Mouse (Mus musculus): ENCODE results near the gene Rnf34. TPM values are rescaled to one million over a fixed set of nuclear protein-coding genes. Genes with fewer than 3 reads are reported as not detected.

Gene Rnf34
- 10 to 100 TPM; 30.7 to 39.8 (median 35.3) TPM for total RNA-seq (2022)

- peak; percentile 94 for DNase-seq (ENCODE audit: low spot score)
These were observed at the start of gene Rnf34 for GRCm38 (mm10) chr5:122849521-122850318. TSS of gene Rnf34 (plus strand) at chr5:122850048.

- DNase-seq (ENCODE audit: low spot score): no peak
These were observed 49.4 kb upstream of the Rnf34 start for GRCm38 (mm10) chr5:122800345-122801010.

DNA sequence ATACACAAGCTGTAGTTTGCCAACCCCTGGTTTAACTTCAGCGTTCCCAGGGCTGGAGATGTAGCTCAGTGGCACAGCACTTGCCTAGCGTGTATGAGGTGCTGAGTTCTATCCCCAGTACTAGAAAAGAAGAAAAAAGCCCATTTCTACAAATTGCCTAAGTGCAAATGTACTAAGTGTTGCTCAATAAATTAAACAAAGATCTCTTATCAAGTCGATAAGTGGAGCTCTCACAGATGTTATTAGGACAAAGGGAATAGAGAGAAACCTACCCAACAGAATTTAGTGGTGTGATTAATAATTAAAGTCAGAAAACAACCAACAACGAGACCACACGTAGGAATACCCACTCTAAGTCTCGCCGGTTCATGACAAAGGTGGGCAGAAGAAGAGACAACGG, 48.2 kb upstream of the Rnf34 start:
- DNase-seq (ENCODE audit: low spot score): no peak

- DNase-seq (ENCODE audit: low spot score): no peak
These were observed 47.1 kb upstream of the Rnf34 start for GRCm38 (mm10) chr5:122802706-122803105.

DNA sequence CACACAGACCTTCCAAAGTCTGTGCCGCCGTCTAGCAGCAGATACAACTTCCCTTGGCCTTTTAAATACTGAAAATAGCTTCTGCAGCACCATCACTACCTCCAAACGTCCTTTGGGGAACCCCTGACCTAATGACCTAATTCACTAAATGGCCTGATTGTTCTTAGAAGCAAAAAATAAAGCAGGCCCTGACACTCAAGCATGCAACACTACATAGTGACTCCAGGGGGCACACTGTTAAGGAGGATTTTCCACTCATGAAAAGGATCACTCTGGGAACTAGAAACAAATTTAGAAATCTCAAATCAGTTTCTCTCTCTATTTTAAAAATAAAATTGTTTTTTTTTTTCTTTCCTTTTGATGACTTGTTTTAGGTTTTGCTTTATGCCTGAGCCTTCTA, 44.3 kb upstream of the Rnf34 start:
- DNase-seq (ENCODE audit: low spot score): no peak

- peak; percentile 48 for DNase-seq (ENCODE audit: low spot score)
These were observed 38.3 kb upstream of the Rnf34 start for GRCm38 (mm10) chr5:122811364-122812079.

- no peak for DNase-seq (ENCODE audit: low spot score)
These were observed 37.1 kb upstream of the Rnf34 start for GRCm38 (mm10) chr5:122812699-122813098.

GRCm38 (mm10) chr5:122820777-122821523, 28.9 kb upstream of the Rnf34 start, which contains the start of gene Anapc5:
TSS of gene Anapc5 (minus strand) at chr5:122821339.
- DNase-seq (ENCODE audit: low spot score): peak; percentile 95

- no peak for DNase-seq (ENCODE audit: low spot score)
These were observed 28.3 kb upstream of the Rnf34 start for GRCm38 (mm10) chr5:122821524-122821885.

DNA sequence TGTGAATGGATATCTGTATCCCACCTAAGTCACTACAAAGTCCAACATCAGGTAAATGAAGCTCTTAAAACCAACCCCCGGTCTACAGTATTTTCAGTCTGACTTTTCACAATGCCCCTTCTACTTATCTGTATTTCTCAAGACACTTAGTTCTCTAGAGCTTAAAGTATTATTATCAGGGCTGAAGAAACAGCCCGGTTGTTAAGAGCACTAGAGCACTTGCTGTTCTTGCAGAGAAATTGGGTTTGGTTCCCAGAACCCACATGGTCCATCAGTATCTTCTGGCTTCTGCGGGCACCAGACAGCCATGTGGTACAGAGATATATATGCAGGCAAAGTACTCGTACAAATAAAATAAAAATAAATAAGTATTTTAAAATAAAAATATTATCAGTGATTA, 27.4 kb upstream of the Rnf34 start:
- no peak for DNase-seq (ENCODE audit: low spot score)

GRCm38 (mm10) chr5:122823976-122824375, 25.9 kb upstream of the Rnf34 start:
- no peak for DNase-seq (ENCODE audit: low spot score)

DNA sequence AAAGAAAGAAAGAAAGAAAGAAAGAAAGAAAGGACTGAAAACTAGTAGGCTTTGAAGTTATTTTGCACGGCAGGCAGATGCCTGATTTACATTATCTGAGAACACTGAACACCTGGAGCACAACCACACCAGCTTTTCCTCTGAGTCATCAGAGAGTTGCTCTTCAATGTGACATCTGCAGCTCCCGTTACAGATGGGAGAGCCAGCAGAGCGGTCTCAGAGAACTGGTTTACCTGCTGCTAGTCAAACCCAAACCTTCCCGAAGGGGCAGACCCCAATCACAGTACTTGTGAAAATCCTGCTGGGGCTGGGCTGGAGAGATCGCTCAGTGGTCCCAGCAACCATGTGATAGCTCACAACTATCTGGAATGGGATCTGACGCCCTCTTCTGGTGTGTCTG, 25.4 kb upstream of the Rnf34 start:
- DNase-seq (ENCODE audit: low spot score): no peak

GRCm38 (mm10) chr5:122825099-122825498, 24.7 kb upstream of the Rnf34 start:
- no peak for DNase-seq (ENCODE audit: low spot score)

DNA sequence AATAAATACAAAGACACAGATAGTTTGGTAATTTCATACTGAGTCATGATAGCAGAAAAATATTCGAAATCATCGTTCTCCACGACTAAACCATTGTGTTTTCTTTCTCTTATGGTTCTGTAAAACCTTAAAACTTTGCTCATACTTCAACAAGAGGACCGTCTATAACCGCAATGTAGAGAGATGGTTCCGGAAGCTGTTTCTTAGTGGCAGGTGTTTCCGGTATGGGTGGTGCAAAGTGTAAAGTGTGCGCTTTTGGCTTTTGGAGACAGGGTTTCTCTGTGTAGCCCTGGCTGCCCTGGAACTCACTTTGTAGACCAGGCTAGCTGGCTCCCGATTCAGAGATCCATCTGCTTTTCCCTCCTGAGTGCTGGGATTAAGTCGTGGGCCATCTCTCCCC, 17.3 kb upstream of the Rnf34 start:
- DNase-seq (ENCODE audit: low spot score): no peak

DNA sequence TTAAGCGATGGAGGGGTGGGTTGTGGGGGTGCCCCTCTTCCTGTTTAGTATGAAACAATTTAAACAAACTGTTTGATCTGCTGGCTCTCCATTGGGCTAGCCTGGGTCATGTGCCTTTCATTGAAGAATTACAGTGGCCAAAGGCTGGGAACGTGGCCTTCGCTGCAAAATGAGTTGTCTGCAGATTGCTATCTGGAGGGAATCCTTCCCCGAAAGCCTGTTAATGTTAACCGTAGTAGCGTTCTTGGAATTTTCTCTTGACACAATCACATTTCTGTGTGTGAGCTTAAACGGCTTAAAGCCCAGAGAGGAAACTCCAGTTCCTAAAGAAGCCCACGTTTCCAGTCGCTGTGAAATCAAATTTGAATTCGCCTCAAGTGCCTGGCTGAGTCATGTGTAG, 16.9 kb upstream of the Rnf34 start:
- DNase-seq (ENCODE audit: low spot score): no peak

- no peak for DNase-seq (ENCODE audit: low spot score)
These were observed 8.7 kb upstream of the Rnf34 start for GRCm38 (mm10) chr5:122841126-122841525.

DNA sequence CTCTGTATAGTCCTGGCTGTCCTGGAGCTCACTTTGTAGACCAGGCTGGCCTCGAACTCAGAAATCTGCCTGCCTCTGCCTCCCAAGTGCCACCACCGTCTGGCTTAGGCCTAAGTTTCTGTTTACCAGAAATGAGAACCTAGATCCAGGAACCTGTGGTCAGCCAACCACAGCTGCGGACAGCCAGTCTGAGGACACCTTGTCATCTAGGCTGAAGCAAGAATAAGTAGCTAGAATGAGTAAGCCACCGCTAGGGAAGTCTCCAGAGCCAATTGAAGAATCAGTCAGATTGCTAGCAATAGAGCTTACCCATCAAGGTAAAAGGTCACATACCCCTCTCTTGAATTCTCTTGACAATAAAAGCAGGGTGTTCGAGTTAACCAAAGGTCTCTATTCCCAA, 6.0 kb upstream of the Rnf34 start:
- DNase-seq (ENCODE audit: low spot score): no peak

DNA sequence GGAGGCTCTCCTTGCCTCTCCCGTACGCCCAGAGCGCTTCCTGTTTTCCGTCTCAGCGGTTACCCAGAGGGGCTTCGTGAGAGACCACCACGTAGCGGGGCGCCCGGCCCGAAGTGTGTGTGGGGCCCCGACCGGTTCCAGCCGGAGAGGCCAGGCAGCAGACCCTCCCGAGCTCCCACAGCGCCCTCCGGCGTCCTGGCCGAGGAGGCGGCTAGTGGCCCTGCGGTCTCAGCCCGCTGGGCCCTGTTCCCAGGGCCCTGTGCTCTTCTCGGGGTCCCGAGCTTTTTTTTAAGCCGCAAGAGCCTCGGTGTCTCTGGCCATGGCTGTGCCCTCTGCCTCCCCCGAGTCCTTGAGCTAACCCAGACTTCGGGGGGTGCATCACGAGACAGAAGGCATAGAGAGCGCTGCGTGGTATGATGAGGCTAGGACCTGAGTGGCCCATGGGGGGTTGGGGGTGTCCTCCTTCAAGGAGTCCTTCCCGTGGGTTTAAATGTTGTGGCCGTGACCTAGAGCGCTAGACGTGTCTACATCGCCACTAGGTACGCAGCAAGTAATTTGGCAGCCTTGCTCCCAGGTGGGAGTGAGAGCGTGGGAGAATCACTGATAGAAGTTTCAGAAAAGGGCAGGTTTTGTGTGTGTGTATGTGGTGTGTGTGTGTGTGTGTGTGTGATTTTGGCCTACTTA, 613 bp downstream of the Rnf34 start:
- DNase-seq (ENCODE audit: low spot score): no peak

GRCm38 (mm10) chr5:122852611-122853010, 2.8 kb downstream of the Rnf34 start:
- no peak for DNase-seq (ENCODE audit: low spot score)

DNA sequence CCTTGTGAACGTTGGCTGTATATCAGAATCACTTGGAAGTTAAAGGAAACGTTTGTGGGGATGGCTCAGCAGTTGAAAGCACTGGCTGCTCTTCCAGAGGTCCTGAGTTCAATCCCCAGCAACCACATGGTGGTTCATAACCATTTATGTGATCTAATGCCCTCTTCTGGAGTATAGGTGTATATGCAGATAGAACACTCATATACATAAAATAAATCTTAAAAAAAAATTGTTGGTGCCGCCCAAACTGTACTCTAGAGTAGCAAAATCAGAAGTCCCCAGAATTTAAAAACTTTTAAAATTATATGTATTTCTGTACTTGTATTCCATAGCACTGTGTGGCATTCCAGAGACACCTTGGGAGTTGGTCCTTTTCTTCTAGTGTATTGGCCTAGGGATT, 6.0 kb downstream of the Rnf34 start:
- DNase-seq (ENCODE audit: low spot score): no peak

- no peak for DNase-seq (ENCODE audit: low spot score)
These were observed 13.2 kb downstream of the Rnf34 start for GRCm38 (mm10) chr5:122863053-122863452.

All from heart, adult 8-10 months (tissue).